Mouse (Mus musculus): ENCODE results near the gene Rps27l. TPM values are rescaled to one million over a fixed set of nuclear protein-coding genes. Genes with fewer than 3 reads are reported as not detected.

The Rps27l gene
- total RNA-seq, 2 experiments from 2014 or later: 290 to 293 TPM

DNA sequence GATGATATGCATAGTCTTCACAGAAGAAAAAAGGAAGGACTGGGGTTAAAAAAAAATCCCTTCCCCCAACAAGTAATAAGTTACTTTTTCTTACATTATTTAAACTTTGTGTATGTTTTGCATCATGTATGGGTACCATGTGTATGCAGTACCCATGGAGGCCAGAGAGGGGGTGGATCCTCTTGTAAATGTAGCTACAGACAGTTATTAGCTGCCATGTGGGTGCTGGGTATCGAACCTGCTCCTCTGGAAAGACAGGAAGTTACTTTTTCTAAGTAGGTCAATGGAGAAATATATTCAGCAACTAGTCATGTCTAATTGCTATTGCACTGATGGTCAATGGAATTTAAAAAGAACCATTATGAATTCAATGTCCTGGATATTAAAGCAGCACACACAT is 32.6 kb downstream of the Rps27l start:
- DNase-seq (ENCODE audit: low spot score in 2 of 2): no peak

DNA sequence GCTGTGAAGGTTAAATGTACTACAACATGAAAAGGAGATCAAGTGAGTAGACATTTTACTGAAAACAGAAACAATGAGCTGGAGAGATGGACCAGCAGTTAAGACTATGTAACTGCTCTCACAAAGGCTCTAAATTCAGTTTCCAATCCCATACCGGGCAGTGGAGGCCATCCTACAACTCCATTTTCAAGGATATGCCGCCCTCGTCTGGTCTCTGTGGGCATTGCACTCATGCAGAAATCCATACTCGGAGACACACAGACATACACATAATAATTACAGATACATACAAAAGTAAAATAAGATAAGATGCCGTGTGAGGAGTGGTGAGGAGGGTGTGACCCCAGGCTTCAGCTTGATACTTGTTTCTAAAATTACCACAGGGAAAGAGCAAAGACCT is 34.6 kb downstream of the Rps27l start:
- peak; percentile 59 to 72 for DNase-seq (ENCODE audit: low spot score in 2 of 2)

DNA sequence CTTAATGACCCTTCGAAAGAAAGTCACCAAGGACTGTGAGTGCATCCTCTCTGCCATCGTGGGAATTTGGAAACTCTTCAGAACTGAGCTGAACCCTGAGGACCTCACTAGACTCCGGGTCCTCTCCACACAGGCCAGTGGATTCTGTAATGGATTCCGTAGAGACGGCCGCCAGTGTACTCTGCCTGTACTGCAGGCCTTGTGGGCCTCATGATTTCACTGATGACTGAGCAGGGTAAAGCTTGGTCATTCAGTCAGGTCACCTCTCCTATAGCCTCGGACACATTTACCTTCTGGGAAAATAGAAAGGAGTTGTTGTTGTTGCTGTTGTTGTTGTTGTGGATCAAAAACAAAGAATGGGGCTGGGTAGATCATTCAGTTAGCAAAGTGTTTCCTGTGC is 36.2 kb downstream of the Rps27l start:
- DNase-seq (ENCODE audit: low spot score in 2 of 2): no peak

DNA sequence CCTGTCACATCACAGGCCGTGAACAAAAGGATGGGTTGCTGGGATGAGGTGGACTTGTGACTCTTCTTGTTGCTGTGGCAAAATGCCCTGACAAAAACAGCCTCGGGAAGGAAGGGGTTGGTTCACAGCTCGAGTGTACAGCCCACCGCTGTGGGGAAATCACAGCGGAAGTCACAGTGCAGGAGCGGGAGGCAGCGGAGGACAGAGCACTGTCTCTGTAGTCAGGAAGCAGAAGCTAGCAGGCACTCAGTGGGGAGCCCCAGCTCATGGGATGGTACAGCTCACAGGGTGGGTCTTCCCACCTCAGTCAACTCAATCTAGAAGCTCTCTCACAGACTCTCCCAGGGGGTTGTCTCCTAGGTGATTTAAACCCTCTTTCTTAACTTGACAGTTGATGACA is 39.5 kb downstream of the Rps27l start:
- no peak for DNase-seq (ENCODE audit: low spot score in 2 of 2)

DNA sequence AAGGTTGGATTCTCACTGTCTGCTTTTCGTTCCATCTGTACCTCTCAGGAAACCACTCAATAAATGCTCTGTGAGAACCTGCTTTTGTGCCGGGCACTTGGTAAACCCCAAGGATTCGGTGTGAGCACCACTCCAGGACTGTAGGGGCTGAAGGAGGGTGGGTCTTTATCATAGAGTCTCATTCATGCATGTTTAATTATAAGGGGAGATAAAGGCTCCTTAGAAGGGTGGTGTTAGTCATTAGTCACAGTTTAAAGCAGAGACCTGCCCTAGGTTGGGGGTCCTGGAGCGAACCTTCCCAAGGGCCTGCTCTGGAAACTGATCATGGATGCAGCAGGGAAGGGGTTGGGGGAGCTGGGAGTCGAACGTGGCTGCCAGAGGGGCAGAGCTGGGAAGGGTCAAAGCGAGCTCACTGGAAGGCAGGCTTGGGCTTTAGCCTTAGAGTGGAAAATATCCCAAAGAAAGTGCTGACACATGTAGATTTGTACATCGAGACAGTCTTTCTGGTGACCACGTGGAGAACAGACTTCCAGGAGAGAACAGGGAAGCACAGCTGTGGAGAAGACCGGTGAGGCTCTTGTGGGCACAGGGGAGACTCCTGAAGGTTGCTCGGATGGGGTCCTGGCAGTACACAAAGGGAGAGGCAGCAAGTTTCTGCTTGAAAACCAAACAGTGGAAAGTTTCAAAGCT is 42.5 kb downstream of the Rps27l start:
- no peak for DNase-seq (ENCODE audit: low spot score in 2 of 2)

DNA sequence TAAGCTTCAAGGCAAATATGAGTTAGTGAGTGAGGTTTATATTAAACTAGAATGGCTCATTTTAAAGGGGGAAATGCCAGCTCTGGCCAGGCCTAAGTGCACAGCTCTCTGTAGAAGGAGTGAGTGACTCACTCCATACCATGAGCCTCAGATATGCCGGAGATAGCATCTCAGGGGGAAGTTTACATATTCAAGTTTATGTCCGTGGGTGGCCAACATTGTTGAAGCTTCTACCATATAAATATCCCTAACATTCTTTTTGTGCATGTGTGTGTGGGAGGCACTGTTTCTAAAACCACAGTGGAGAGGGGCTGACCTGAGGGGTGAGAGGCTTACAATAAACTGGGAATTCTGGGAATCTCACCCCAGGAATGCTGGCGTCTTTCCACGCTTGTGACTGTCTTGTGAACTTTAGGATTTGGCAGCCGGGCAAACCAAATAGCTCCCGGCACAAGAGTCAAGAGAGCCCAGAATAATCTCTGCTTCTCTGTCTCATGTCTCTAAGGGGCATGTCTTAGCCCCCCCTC is 43.1 kb downstream of the Rps27l start:
- no peak for DNase-seq (ENCODE audit: low spot score in 2 of 2)

DNA sequence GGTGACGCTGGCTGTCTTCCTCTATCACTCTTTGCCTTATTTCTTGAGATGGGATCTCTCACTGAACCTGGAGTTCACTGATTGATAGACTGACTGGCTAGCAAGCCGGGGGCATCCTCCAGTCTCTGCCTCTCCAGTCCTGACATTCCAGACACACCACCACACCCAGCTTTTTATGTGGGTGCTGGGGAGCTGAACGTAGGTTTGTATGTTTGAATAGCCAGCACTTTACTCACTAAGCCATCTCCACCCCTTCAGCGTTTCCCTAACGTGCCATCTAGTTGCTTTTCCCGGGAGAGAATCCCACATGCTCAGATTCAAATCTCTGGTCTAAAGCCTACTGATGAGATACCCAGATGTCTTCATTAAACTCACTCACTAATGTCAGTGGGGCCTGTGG is 43.7 kb downstream of the Rps27l start:
- no peak for DNase-seq (ENCODE audit: low spot score in 2 of 2)

DNA sequence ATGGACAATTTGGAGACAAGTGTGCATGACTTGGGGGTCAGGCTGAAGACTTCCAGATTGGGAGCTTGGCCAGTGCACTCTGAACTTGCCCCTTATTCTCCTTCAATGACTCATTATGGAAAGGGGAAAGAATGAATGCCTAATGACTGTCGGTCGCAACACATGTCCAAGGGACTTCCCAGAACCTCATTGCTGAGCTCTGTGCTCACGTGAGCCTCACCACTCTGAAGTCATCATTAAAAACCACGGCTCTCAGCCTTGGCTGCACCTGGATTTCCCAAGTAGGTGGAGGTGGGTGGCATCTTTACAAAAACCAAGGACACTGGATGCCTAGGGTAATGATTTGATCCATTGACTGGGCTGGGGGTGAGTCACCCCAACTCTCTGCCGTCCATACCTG is 44.2 kb downstream of the Rps27l start:
- DNase-seq (ENCODE audit: low spot score in 2 of 2): no peak

DNA sequence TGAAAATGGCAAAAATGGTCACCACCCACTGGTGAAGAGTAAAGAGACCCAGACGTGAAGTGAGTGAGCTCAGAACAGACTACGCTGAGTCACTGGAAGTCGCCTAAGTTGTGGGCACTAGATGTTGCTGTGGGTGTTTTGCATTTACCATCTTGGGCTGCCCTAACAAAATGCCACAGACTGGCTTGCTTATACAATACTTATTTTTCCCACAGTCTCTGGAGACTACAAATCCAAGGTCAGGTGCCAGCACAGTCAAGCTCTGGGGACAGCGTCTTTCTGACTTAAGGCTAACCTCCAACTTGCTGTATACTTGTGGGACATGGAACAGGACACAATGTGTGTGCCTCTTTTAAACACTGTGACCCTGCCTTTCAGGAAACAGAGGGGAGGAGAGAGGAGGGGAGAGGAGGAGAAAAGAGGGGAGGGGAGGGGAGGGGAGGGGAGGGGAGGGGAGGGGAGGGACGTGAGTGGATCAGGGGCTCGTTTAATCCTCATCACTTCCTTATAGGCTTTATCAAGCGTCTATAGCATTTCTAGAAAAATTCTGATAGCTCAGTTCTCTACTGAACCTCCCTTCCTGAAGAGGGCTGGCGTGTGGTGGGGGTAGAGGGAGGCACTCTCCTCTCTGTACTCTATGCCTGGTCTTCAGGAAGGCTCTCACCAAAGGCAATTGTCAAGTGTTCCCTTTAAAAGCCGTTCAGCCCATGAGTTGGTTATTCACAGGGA is 45.3 kb downstream of the Rps27l start:
- no peak for DNase-seq (ENCODE audit: low spot score in 2 of 2)

DNA sequence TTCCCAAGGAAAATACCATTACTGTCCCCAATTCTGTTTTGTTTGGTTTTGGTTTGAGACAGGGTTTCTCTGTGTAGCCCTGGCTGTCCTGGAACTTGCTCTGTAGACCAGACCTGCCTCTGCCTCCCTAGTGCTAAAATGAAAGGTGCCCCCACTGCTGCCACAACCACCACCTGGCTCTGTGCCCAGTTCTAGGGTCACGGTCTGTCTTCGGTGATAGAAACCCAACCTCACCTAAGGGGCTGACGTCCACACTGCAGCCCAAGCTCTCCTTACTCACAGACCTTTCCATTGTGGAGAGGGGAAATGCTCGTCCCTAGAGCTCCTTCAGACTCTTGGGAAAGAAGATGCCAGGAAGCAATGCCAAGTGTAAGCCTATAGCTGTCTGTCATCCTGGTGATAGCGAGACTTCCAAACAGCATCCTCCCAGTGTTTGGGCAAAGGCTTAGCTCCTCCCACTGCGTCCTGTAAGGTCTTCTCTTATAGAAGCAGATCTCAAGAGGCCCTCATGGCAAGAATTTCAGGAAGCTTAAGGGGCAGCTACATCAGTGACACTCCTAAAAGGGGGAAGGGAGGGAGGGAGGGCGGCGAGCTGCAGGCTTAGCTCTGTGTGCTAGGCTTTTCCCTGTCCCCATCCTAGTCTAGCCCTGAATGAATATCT is 46.0 kb downstream of the Rps27l start:
- DNase-seq (ENCODE audit: low spot score in 2 of 2): no peak

Other genes starting within 250 kb of the Rps27l start
- gene Car12, start 232.4 kb upstream of the Rps27l start, total RNA-seq (2021): under 1 TPM; 0.43 to 0.93 TPM
- 1 to 10 TPM; 8.0 to 9.6 TPM for gene Aph1b, start 150.6 kb upstream of the Rps27l start, total RNA-seq (2021)
- gene Gm10647, start 149.0 kb upstream of the Rps27l start, total RNA-seq (2021): under 1 TPM; 0.22 to 0.23 TPM
- 1 to 10 TPM; 2.7 to 6.6 TPM for gene Aph1c, start 111.4 kb upstream of the Rps27l start, total RNA-seq (2021)
- gene Rab8b, start 26.4 kb upstream of the Rps27l start, total RNA-seq (2021): 10 to 100 TPM; 16.8 to 23.8 TPM
- gene Lactb, start 29.4 kb downstream of the Rps27l start, total RNA-seq (2021): 10 to 100 TPM; 15.4 to 20.0 TPM
- gene Tpm1, start 103.3 kb downstream of the Rps27l start, total RNA-seq (2021): 100 to 1,000 TPM; 158 to 306 TPM

Data from adrenal gland, adult 18-20 months (tissue).